Mouse (Mus musculus): Measurements from ENCODE around the gene Ms4a6d. TPM values are rescaled to one million over a fixed set of nuclear protein-coding genes. Genes with fewer than 3 reads are reported as not detected.
"Not testable (repeated sequence)": the region's sequence is repeated elsewhere in the genome, so short reads cannot be mapped to it uniquely, and the experiment has no call there.

The Ms4a6d gene
- total RNA-seq, 2 experiments from 2014 or later = 0.25 to 1.2 TPM

GRCm38 (mm10) chr19:11559560-11559959 lies 45.1 kb downstream of the Ms4a6d start:
- DNase-seq (ENCODE audit: low spot score in 2 of 2) = not testable (repeated sequence)

- no peak for DNase-seq (ENCODE audit: low spot score in 2 of 2)
Observed at GRCm38 (mm10) chr19:11554726-11555125, 49.9 kb downstream of the Ms4a6d start.

GRCm38 (mm10) chr19:11547911-11548310 lies 56.7 kb downstream of the Ms4a6d start:
- DNase-seq (ENCODE audit: low spot score in 2 of 2) = no peak

GRCm38 (mm10) chr19:11544383-11544782 lies 60.3 kb downstream of the Ms4a6d start:
- DNase-seq (ENCODE audit: low spot score in 2 of 2) = not testable (repeated sequence)

- DNase-seq (ENCODE audit: low spot score in 2 of 2) = not testable (repeated sequence)
Observed at GRCm38 (mm10) chr19:11540166-11540821, 64.4 kb downstream of the Ms4a6d start.

GRCm38 (mm10) chr19:11537336-11537735 lies 67.3 kb downstream of the Ms4a6d start:
- DNase-seq (ENCODE audit: low spot score in 2 of 2) = no peak

Other genes with a start within 250 kb of the Ms4a6d start
- gene Ms4a4a, start 229.3 kb downstream of the Ms4a6d start, total RNA-seq (2021) = 1 to 10 TPM in 1 of 2 experiments, under 1 TPM in 1; 0.89 to 1.7 TPM
- gene Ms4a4c, start 200.1 kb downstream of the Ms4a6d start, total RNA-seq (2021) = not detected
- gene Ms4a4b, start 161.3 kb downstream of the Ms4a6d start, total RNA-seq (2021) = not detected
- 1 to 10 TPM; 1.8 to 2.0 TPM for gene Ms4a6c, start 135.5 kb downstream of the Ms4a6d start, total RNA-seq (2021)
- 1 to 10 TPM; 1.1 to 1.4 TPM for gene Gm8369, start 118.9 kb downstream of the Ms4a6d start, total RNA-seq (2021)
- gene Ms4a6b, start 88.3 kb downstream of the Ms4a6d start, total RNA-seq (2021) = 1 to 10 TPM; 1.2 to 2.1 TPM
- gene Ms4a4d, start 68.0 kb downstream of the Ms4a6d start, total RNA-seq (2021) = not detected
- not detected for gene Ms4a2, start 18.9 kb upstream of the Ms4a6d start, total RNA-seq (2021)
- not detected for gene Ms4a3, start 36.0 kb upstream of the Ms4a6d start, total RNA-seq (2021)
- gene Oosp2, start 55.7 kb upstream of the Ms4a6d start, total RNA-seq (2021) = not detected
- gene Oosp1, start 86.3 kb upstream of the Ms4a6d start, total RNA-seq (2021) = not detected
- gene Oosp3, start 92.2 kb upstream of the Ms4a6d start, total RNA-seq (2021) = not detected
- gene Gif, start 142.7 kb upstream of the Ms4a6d start, total RNA-seq (2021) = not detected
- 10 to 100 TPM; 45.4 to 46.7 TPM for gene Mrpl16, start 165.5 kb upstream of the Ms4a6d start, total RNA-seq (2021)
- 10 to 100 TPM; 19.1 to 23.2 TPM for gene Stx3, start 214.6 kb upstream of the Ms4a6d start, total RNA-seq (2021)
- not detected for gene Olfr1417, start 234.4 kb upstream of the Ms4a6d start, total RNA-seq (2021)

All from layer of hippocampus, postnatal 10 days (tissue).